Mouse (Mus musculus) frontal cortex, adult 2 months (tissue): ENCODE measurements around the gene Dok3. TPM values are rescaled to one million over a fixed set of nuclear protein-coding genes. Genes with fewer than 3 reads are reported as not detected.

ENCODE experiments used
- DNase-seq, 2 experiments: peaks; one replicate each; pipeline ENCODE4 v3.0.0; 2022; ENCODE audit warnings: low spot score in 1 of 2; ENCODE audit errors: extremely low spot score in 1 of 2
- polyA plus RNA-seq: library from polyadenylated mRNA; depleted of rRNA; stranded (reverse); fragments of >200 nt; gene quantifications from 2 replicates; pipeline ENCODE4 v1.2.3, GENCODE M21; 2012

The Dok3 gene
- polyA plus RNA-seq, 1 experiment, result 14.7 TPM

DNA sequence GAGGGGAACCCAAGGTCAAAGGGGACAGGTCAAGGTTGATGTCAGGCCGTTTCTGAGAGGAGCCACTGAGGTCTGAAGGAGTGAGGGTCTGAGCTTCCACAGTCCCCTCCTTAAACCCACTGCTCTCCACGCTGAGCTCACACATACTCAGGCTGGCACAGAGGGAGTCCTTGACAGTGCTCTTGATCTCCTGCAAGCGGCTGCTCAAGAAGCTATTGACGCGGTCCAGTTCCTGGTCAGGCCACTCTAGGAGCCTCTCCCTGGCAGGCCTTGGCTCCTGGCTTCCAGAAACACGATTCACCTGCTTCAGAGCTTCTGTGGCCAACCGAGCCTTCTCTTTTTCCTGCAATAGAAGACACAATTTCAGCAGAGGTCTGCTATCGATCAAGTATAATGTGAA is 14.4 kb upstream of the Dok3 start:
- no peak for DNase-seq

DNA sequence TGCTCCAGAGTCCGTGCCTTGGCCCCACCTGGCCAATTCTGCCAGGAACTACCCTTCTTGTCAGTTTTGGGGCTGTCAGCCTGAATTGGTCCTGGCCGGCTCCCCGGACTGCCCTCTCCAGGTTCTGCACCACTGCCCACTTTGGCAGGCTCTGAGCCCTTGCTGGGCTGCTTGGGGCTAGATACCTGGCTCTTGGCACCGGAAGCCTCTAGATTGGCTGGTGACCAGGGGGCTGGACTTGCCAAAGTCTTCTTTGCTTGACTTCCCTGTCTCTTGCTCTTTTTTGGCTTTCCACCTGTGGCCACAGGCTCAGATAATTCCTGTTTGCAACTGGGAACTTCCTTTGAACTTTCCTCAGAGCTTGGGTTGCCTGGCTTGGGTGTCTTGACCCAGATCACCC is 13.8 kb upstream of the Dok3 start:
- no peak for DNase-seq

DNA sequence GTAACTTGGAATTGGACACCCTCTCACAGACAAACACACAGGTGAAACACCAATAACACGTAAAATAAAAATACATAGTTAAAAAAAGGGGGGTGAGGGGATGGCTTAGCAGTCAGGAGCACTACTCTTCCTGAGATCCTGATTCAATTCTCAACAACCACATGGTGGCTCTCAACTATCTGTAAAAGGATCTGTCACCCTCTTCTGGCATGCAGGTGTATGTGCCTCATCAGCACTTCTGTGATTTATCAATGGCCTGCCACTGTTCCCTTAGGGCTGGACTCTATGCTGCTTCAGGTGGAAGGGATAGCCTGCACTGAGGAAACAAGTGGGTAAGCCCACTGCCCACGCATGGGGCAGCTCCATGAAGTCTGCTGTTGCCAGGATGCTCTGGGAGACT is 11.8 kb upstream of the Dok3 start:
- DNase-seq, result peak in 1 of 2 experiments; percentile 66

DNA sequence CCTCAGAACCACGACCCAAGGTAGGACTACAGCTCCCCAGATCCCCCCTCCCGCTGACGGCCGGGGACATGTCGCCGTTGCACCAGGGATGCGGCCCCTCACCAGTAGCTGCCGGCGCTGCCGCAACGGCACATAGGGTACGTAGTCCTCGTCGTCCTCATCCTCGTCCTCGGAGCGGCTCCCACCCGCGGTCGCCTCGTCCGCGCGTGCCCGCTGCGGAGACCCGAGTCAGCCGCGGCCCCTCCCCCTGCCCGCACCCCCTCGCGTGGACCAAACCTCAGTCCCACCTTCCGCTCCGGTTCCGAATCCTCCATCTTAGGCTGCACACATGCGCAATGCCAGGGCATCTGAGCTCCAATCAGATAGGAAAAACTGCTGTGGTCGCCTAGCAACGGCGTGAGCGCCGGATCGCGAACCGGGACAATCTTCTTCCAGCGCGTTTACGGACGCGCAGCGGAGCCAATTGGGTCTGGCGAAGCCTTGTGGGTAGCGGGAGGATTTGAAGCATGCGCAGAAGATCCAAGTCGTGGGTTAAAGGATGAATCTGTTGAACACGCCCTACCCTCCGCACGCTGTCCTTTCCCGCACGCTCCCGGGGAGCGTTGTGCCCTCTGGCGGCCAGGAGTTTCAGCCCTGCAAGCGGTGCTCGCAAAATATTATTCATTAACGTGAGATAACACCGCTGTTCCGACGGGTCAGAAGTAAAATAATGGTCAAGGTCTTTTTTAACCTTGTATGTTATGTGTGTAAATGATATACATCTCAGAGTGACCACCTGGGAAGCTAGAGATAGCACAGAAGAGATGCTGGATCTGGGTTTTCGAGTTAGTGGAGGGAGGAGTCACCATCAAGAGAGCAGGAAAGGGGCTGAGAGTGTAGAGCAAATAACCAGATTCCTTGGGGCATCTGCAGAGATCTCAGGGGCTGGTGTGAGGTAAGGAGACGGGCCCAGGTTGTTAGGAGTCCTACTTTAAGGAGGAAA is 7.4 kb upstream of the Dok3 start, which contains the start of gene Ddx41:
Ddx41 (minus strand) TSS at position 465 of the 982 bp plus-strand sequence.
- peak; percentile 100 for DNase-seq

DNA sequence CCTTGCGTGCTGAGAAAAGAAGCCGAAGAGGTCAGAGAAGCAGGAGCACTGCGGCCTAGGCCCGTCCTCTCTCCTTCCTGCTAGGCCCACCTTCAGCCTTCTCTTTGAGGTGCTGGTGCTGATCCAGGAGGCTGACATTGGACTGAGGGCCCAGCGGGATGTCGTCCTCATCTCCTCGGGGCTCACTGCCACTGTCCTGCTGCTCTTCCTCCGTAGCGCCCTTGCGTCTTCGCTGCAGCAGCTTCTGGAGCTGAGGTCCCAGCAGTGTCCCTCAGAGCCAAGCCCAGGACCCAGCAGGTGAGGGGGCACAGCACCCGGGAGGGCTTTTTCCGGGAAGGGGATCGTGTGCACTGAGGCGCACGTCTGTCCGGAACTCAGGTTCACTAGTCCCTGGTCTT is 6.7 kb upstream of the Dok3 start:
- DNase-seq, result no peak

DNA sequence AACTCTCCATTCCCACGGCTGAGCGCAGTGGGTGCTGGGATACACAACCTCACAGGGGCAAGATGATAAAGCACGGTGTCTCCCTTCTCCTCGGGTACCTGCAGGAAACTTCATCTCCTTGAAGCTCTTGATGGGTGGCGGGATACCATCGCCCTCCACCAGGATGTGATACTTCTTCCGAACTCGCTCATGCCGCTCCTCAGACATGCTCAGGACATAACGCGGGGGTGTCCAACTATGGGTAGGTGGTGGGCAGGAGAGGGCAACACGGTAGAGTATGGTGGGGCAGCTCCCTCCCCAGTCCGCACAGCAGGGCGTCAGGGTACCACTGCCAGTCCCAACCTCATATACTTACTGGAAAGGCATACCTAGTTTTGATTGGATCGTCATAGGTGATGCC is 6.1 kb upstream of the Dok3 start:
- DNase-seq, result no peak

DNA sequence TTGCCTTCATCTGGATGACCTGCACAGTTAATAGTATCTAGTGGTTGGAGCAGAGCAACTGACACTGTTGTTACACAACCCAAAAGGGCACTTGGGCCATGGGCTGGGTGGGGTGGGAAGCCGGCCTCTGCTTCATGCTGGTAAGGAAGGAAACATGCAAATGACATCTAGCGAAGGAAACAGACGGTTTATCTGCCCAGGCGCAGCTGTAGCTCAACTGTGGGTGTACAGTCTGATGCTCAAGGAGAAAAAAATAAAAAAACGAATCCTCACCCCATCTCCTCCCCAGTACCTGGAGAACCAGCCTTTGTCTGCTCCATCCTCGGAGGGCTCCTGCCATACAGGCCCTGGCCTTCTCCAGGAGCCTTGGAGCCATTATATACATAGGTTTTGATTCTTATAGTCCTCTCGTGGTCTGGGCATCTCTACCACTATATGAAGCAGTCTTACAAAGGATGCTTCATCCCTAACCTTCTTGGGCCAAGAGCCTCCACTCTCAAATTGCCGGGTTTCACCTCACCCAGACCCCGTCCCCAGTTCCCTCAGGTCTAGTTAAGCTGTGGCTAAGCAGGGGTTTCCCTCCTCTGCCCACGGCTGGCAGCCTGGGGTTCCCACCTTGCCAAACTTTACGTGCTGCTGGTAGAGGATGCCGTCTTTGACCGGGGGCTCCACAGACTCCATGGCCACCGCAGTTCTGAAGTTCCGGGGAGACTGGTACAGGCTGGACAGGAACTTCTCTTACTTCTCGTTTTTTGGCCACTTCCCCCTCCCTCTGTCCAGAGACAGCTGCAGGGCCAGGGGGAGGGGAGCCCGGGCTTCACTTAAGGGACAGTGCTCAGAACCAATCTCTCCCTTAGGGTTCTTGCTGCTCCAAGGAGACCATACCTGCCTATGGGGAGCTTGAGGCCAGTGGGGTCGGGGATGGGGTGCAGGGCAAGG is 993 bp downstream of the Dok3 start:
- DNase-seq, result no peak

DNA sequence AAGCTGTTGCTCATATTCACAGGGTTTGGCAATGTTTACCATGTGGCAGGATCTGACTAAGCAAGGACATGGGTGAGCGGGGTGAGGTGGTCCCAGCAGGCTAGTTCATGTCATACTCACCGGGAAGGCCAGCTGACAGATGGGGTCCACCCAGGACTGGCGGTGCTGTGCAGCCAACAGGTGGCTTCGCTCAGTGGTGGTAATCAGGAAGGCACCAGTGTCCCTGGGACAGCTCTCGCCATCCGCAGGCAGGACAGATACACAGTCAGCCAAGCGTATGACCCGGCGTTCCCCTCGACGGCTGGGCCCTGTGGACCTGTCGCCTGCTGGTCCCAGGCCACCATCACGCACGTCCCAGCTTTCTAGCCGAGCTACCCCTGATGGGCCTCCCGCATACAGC is 1.9 kb downstream of the Dok3 start:
- no peak for DNase-seq

DNA sequence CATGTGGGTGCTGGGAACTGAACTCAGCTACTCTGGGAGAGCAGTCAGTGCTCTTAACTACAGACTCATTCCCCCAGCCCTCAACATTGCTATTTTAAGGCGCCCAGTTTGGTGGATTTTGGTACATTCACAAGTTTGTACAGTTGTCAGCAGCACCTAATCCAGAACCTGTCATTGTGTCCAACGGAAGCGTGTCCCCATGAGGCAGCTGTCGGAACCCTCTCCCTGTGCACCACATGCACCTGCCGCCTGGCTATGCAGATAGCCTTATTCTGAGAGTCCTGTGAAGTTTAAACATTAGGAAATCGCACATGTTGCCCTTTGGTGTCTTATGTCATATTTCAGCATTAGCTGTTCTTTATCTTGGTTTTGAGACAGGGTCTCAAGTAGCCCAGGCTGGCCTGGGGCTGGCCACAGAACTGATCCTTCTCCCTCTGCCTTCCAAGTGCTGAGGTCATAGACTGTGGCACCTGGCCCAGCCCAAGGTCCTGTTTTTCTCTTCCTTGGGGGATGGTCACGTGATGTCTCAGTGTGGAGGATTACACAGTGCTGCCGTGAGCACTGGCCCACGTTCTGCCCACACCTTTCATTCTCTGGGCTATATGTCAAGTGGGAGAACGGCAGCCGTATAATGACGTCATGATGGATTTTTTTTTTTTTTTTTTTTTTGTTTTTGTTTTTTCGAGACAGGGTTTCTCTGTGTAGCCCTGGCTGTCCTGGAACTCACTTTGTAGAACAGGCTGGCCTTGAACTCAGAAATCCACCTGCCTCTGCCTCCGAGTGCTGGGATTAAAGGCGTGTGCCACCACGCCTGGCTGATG is 3.2 kb downstream of the Dok3 start:
- DNase-seq, result no peak

DNA sequence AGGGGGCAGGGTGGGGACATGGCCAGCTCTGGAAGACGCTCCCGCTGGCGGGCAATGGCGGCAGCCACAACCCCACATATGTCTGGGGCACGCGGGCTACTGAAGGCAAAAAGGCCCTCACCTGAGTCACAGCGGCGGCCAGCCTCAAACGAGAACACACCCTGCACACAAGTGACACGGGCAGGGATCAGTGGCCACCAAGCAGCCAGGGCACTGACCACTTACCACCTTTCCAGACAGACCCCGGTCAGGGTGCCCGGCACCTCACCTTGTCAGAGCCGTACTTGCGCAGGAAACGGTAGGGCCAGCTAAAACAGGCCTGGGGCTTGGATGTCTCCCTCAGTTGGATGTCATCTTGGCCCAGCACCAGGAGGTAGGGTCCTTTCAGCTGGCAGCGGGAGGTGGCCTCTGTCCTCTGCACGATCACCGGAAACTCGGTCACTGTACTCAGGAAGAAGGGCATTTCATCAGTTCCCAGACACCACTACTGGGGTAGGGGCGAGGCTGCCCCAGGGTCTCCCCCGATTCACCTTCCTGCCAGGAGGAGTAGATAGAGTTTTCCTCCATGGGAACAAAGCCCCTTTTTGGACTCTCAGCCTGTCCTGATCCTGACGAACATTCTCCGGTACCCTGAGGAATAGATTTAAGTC is 5.0 kb downstream of the Dok3 start:
- DNase-seq, result no peak

DNA sequence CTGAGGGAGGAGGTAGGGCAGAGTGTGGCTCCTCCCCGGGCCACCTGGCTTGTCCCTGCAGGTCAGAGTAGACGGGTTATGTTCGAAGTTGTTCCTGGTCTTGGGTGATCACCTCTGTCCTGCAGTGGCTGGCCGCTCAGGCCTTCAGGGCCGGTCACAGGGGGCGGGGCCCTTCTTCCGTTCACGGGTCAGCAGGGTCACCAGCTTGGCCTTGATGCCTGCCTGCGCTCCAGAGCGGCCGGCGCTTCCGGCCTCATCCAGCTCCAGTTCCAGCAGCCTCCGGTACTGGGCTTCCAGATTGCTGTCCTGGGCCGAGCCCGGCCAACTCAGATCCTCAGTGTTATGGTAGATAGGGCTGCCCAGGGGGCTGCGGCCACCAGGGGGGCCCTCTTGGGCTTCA is 5.8 kb downstream of the Dok3 start:
- DNase-seq, result no peak

DNA sequence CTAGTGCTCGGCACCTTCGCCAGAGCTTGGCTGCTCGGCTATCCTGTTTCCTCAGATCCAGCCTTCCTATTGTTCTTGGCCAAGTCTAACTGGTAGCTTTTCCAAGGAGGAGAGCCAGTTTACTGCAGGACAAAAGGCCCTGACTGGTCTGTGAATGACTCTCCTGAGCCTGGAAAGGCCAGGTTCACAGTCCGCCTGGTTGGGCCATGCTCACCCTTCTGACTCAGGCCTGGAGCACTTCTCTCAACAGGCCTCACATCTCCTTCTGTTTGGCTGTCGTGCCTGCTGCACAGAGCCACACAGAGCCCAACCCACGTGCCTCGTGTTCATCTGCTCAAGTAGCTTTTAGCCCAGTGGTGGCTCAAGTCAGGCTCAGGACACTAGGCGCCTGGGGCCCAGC is 6.4 kb downstream of the Dok3 start:
- no peak for DNase-seq

DNA sequence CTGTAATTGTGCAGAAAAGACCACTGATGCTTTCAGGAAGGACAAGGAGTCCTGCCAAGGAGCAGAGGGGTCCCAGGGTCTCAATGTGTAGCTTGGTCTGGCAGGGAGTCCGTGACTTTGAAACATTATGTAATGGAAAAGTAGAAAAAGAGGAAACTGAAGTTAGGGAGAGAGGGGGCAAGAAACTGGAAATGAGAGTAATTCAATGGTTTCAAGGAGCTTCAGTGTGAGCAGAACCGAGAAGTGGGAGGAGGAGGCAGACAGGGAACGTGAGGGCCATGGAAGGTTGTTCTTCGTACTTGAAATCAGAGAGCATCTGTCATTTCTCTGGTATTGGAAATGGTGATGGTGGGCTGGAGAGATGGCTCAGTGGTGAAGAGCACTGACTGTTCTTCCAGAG is 9.5 kb downstream of the Dok3 start:
- no peak for DNase-seq

DNA sequence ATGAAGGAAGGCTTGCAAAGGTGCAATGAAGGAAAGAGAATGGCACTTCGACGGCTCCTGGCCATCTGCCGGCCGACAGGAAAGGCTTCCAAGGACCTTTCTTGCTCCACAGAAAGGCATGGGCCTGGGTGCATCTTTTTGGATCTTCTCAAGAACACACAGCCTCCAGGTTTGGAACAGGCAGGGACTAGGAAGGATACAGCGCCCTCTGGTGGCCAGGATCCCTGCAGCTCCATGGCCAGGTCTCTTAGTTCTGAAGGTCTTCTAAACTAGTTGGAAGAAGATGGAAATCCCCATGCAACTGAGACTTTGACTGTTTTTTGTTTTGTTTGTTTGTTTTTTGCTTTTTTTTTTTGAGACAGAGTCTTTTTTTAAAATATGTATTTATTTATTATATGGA is 12.1 kb downstream of the Dok3 start:
- peak; percentile 75 to 96 for DNase-seq

DNA sequence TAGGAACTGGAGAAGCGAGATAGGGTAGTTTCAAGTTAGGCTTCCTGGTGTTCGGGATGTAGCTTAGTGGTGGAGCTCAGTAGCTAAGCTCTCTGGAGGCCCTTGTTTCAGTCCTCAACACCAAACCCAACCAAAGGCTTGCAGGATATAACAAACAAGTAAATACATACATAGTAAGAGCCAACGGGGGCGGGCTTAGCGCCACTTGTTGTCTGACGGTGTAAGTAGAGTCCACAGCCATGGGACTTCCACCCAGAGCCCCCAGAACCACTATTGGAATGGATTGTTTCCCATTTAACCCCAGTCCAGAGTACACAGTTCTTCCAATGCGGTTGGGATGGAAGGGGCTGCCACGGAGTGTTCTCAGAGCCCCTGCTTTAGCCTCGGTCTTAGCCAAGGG is 15.3 kb downstream of the Dok3 start:
- DNase-seq, result no peak

DNA sequence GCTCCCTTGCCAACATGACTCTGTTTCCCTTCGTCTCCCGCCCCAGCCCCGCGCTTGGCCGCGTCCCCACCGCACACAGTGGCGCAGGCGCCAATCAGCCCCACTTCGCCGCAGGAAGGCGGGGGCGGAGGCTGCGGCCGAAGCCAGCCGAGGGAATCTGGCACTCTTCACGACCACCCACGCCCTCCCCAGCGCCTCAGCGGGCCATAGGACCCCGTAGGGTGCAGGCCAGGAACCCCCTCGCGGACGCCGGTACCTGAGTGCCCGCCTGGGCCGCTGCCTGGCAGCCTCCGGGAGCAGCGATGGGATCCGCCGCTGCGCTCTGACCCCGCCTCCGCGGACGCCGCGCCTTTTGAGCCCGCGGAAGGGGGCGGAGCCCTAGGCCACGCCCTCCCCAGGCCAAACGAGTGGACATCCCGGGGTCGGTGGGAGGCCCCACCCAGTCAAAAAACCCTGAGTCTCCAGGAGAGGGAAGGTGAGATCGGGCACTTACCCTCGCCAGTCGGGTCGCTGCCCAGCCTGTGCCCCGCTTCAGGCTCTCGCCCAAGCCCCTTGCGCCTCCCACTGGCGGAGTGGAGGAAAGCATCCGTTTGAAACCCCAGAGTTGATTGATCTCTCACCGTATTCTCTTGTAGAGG is 15.9 kb downstream of the Dok3 start, which contains the start of gene Pdlim7:
Pdlim7 (minus strand) TSS at position 566 of the 638 bp plus-strand sequence.
- DNase-seq, result peak in 1 of 2 experiments; percentile 86

DNA sequence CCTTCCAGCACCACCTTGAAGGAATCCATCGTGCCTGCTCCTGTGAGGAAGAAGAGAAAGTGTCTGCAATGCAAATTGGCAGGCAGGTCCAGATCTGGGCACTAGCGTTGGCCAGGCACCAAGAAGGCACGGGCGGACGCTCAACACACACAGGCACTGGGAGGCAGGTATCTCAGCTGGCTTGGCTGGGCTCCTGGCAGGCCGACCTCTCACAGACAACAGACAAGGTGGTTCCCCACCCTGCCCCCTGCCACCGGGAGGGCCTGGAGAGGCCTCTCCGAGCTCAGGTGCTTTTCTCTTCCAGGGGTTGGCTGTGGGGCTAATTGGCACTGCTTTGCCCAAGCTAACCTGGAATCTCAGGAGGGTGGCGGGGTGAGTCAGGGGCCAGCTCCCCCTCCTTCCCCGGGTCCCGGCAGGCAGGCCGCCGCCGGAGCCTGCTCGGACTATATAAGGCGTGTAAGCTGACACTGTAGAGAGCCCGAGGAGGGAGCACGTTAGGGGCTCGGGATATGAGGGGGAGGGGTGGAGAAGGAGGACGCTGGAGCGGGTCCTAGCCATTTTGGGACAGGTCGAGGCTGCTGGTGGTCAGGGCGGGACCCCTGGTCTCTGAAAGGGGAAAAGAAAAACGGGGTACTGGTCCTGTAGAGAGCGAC is 16.6 kb downstream of the Dok3 start:
- DNase-seq, result no peak

DNA sequence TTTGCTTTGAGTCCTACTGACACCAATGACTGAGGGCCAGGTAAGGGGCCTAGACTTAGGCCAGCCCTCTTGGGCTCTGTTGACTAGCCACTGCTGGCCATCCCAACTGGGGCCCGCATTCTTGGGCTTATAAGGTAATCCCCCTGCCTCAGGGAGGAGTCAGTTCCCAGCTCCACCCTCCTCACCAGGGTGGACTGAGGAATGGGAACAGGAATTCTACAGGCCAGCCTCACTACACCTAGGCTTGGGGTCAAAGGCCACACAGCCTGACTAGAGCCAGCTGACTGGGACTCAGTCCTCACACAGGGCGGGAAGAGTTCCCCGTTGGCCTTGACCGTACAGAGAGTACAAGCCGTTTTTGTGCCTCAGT is 17.6 kb downstream of the Dok3 start:
- no peak for DNase-seq
